Mouse (Mus musculus): ENCODE results near the gene Reg3b. TPM values are rescaled to one million over a fixed set of nuclear protein-coding genes. Genes with fewer than 3 reads are reported as not detected.

Reg3b gene
- polyA plus RNA-seq, 1 experiment, result not detected

Other genes starting within 250 kb of the Reg3b start
- not detected in 2 replicates for gene Reg3d, start 8.2 kb downstream of the Reg3b start, polyA plus RNA-seq (2012; ENCODE audit: insufficient read depth, insufficient read length, missing spikeins)
- not detected in 2 replicates for gene Reg3a, start 10.1 kb downstream of the Reg3b start, polyA plus RNA-seq (2012; ENCODE audit: insufficient read depth, insufficient read length, missing spikeins)
- not detected in 2 replicates for gene Reg2, start 25.0 kb downstream of the Reg3b start, polyA plus RNA-seq (2012; ENCODE audit: insufficient read depth, insufficient read length, missing spikeins)
- gene Reg1, start 52.1 kb downstream of the Reg3b start, polyA plus RNA-seq (2012; ENCODE audit: insufficient read depth, insufficient read length, missing spikeins), result not detected in 2 replicates
- not detected in 2 replicates for gene Reg3g, start 98.2 kb downstream of the Reg3b start, polyA plus RNA-seq (2012; ENCODE audit: insufficient read depth, insufficient read length, missing spikeins)